Mouse (Mus musculus): ENCODE results near the gene Rnf5. TPM values are rescaled to one million over a fixed set of nuclear protein-coding genes. Genes with fewer than 3 reads are reported as not detected.

Gene Rnf5
- polyA plus RNA-seq, 1 experiment from 2014 or later: 99.7 TPM

- Histone ChIP-seq H3K36me3 (peaks cover 17% of the 10 kb centered on the region), H3K4me3 (peak within 1 kb of the TSS; percentile 96), H3K27ac (peak within 1 kb of the TSS; percentile 87), H3K4me2 (peak within 1 kb of the TSS; percentile 84), H3K27me3 (no peaks in the 10 kb centered on the region), H3K9ac (peak within 1 kb of the TSS; percentile 94), H3K4me1 (replicated peaks) (peaks cover 53% of the 10 kb centered on the region), H3K9me3 (replicated peaks) (no peaks in the 10 kb centered on the region)
- peak; percentile 88 for ATAC-seq (replicated peaks; ENCODE audit: insufficient number of reproducible peaks, insufficient read depth, low FRiP score, low read depth)
- WGBS: under 1% methylated on average over 35 of the region's 35 CpGs
Observed at GRCm38 (mm10) chr17:34604061-34604508, 595 bp upstream of the Rnf5 start, which contains the start of gene Agpat1. TSS of gene Agpat1 (plus strand) at chr17:34604262.

GRCm38 (mm10) chr17:34601796-34602195, 1.7 kb downstream of the Rnf5 start:
- 0 out of 2 replicates have a peak overlapping the region, but pooled peaks have one; percentile 84 for H3K9ac ChIP-seq
- WGBS: 85% methylated on average over 12 of the region's 12 CpGs
- no peaks in the 10 kb centered on the region for H3K27me3 ChIP-seq
- H3K4me3 ChIP-seq: 0 out of 2 replicates have a peak overlapping the region, but pooled peaks have one; percentile 66
- no peak for ATAC-seq (replicated peaks; ENCODE audit: insufficient number of reproducible peaks, insufficient read depth, low FRiP score, low read depth)
- H3K9me3 ChIP-seq (replicated peaks): no peaks in the 10 kb centered on the region
- peaks cover 17% of the 10 kb centered on the region for H3K36me3 ChIP-seq
- H3K4me2 ChIP-seq: peak overlapping the region; percentile 81; the same call in 1 of the 2 replicates
- peaks cover 48% of the 10 kb centered on the region for H3K4me1 ChIP-seq (replicated peaks)
- H3K27ac ChIP-seq: no peak overlapping the region

GRCm38 (mm10) chr17:34599891-34600290, 3.6 kb downstream of the Rnf5 start:
- H3K9ac ChIP-seq: no peak overlapping the region

DNA sequence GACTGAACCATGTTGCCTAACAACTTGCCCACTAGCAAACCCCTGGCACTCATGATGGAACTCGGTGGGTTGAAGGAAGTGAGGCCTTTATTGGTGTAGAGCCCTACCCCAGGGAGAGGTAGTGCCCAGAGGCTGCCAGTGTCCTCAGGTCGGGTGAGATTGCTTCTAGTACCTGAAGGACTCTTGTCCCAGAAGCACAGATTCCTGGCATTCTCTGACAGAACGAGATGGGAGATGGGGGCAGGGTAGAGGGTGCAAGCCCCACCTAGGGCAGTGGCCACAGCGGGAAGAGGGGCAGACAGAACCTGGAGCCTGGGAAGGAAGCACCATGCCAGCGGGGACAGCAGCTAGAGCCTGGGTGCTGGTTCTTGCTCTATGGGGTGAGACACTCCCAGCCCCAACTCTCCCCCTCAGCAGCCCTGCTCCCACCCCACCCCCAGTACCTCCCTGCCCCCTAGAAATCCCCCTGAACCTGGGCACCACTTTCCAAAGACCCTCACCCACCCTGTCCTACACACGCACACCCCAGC, 5.9 kb downstream of the Rnf5 start, which contains the start of gene Ager:
Ager (plus strand) TSS at position 297 of the 530 bp plus-strand sequence.
- Histone ChIP-seq H3K36me3 (peaks cover 36% of the 10 kb centered on the region), H3K27ac (peak within 1 kb of the TSS; percentile 51; the same call in 1 of the 2 replicates), H3K27me3 (no peaks in the 10 kb centered on the region), H3K9ac (no peak within 1 kb of the TSS; the same call in 1 of the 2 replicates), H3K4me1 (replicated peaks) (peaks cover 57% of the 10 kb centered on the region), H3K4me3 (no peak within 1 kb of the TSS), H3K9me3 (replicated peaks) (no peaks in the 10 kb centered on the region), H3K4me2 (peak within 1 kb of the TSS; percentile 30; the same call in 1 of the 2 replicates)
- WGBS: 22% methylated on average over 6 of the region's 6 CpGs
- ATAC-seq (replicated peaks; ENCODE audit: insufficient number of reproducible peaks, insufficient read depth, low FRiP score, low read depth): no peak

More at GRCm38 (mm10) chr17:34599891-34600290, 3.6 kb downstream of the Rnf5 start:
- no peaks in the 10 kb centered on the region for H3K27me3 ChIP-seq
- H3K36me3 ChIP-seq: peaks cover 30% of the 10 kb centered on the region
- no peak overlapping the region for H3K4me3 ChIP-seq
- no peaks in the 10 kb centered on the region for H3K9me3 ChIP-seq (replicated peaks)
- H3K4me1 ChIP-seq (replicated peaks): peaks cover 48% of the 10 kb centered on the region
- no peak for ATAC-seq (replicated peaks; ENCODE audit: insufficient number of reproducible peaks, insufficient read depth, low FRiP score, low read depth)
- no peak overlapping the region for H3K27ac ChIP-seq
- 79% methylated on average over 9 of the region's 9 CpGs for WGBS
- no peak overlapping the region for H3K4me2 ChIP-seq

GRCm38 (mm10) chr17:34596098-34596497, 7.4 kb downstream of the Rnf5 start:
- H3K4me2 ChIP-seq: no peak overlapping the region
- no peak for ATAC-seq (replicated peaks; ENCODE audit: insufficient number of reproducible peaks, insufficient read depth, low FRiP score, low read depth)
- peaks cover 55% of the 10 kb centered on the region for H3K4me1 ChIP-seq (replicated peaks)
- H3K9ac ChIP-seq: no peak overlapping the region
- no peaks in the 10 kb centered on the region for H3K27me3 ChIP-seq
- H3K4me3 ChIP-seq: no peak overlapping the region
- 67% methylated on average over 8 of the region's 8 CpGs for WGBS
- no peak overlapping the region for H3K27ac ChIP-seq
- peaks cover 28% of the 10 kb centered on the region for H3K36me3 ChIP-seq
- H3K9me3 ChIP-seq (replicated peaks): no peaks in the 10 kb centered on the region

- no peak for ATAC-seq (replicated peaks; ENCODE audit: insufficient number of reproducible peaks, insufficient read depth, low FRiP score, low read depth)
- Histone ChIP-seq H3K4me1 (replicated peaks) (peaks cover 72% of the 10 kb centered on the region), H3K27me3 (no peaks in the 10 kb centered on the region), H3K9ac (peak overlapping the region; percentile 98), H3K27ac (peak overlapping the region; percentile 98), H3K9me3 (replicated peaks) (no peaks in the 10 kb centered on the region), H3K36me3 (peaks cover 18% of the 10 kb centered on the region), H3K4me2 (peak overlapping the region; percentile 96), H3K4me3 (peak overlapping the region; percentile 95)
- 53% methylated on average over 34 of the region's 34 CpGs for WGBS
Observed at GRCm38 (mm10) chr17:34593752-34594525, 9.6 kb downstream of the Rnf5 start.

DNA sequence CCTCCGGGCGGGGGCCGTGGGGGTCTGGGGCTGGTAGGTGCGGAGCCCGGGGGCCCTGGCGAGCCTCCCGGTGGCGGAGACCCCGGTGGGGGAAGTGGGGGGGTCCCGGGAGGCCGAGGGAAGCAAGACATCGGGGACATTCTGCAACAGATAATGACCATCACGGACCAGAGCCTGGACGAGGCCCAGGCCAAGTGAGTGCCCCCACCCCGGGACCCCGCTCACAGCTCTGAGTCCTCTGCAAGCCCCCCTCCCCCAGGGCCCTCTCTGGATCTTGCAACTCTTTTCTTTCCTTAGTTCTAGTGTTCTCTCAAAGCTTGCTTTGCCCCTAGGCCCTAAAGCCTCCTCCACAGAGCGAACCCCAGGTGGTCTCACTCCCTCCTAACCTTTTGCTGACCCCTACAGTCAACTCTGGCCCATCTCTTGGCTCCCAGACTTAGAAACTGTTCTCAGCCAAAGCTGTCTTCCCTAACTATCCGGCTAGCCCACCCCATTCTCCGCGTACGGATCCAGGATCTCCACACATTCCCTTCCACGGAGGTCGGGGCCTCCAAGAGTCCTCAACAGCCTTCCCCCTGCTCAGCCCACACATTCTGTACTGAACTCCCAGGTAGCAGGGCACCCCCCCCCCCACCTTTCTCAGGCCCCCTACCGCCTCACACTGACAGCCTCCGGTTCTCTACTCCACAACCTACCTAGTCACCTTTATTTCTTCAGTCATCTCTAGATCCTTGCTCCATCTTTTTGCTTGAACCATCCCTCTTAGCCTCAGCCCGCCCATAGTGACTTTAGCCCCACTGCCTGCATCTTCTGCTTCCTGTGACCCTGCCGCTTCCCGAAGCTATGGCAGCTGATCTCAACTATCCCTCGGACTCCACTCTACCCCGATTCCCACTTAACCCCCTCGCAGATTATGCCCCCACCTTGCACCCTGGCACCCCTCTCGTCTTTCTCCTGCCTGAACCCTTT, 10.6 kb downstream of the Rnf5 start:
- Histone ChIP-seq H3K4me2 (peak overlapping the region; percentile 96), H3K36me3 (peaks cover 18% of the 10 kb centered on the region), H3K4me1 (replicated peaks) (peaks cover 75% of the 10 kb centered on the region), H3K27me3 (no peaks in the 10 kb centered on the region), H3K4me3 (peak overlapping the region; percentile 95), H3K27ac (peak overlapping the region; percentile 98), H3K9me3 (replicated peaks) (no peaks in the 10 kb centered on the region), H3K9ac (peak overlapping the region; percentile 98)
- ATAC-seq (replicated peaks; ENCODE audit: insufficient number of reproducible peaks, insufficient read depth, low FRiP score, low read depth): peak; percentile 2; the same call in 1 of the 2 replicates
- 2% methylated on average over 28 of the region's 32 CpGs for WGBS

DNA sequence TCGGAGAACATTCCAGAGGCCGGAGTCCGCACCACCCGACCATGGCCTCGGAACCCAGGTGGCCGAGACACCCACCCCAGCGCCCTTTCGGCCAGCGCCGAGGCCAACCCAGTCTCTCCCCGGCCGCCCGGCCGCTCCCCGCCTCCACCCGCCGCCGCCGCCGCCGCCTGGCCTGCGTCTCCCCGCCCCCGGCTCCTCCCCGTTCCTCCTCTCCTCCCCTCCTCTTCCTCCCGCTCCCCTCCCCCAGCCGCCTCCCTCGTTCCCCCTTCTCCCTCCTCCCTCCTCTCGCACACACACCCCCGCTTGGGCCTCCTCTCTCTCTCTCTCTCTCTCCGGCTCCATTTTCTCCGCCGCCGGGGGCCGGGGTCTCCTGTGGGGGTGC, 11.5 kb downstream of the Rnf5 start:
- Histone ChIP-seq H3K4me1 (replicated peaks) (peaks cover 69% of the 10 kb centered on the region), H3K27ac (peak overlapping the region; percentile 98), H3K36me3 (peaks cover 18% of the 10 kb centered on the region), H3K4me2 (peak overlapping the region; percentile 96), H3K9me3 (replicated peaks) (no peaks in the 10 kb centered on the region), H3K27me3 (no peaks in the 10 kb centered on the region), H3K9ac (peak overlapping the region; percentile 98), H3K4me3 (peak overlapping the region; percentile 95)
- peak; percentile 43 for ATAC-seq (replicated peaks; ENCODE audit: insufficient number of reproducible peaks, insufficient read depth, low FRiP score, low read depth)
- WGBS: 0% methylated on average over 31 of the region's 35 CpGs

DNA sequence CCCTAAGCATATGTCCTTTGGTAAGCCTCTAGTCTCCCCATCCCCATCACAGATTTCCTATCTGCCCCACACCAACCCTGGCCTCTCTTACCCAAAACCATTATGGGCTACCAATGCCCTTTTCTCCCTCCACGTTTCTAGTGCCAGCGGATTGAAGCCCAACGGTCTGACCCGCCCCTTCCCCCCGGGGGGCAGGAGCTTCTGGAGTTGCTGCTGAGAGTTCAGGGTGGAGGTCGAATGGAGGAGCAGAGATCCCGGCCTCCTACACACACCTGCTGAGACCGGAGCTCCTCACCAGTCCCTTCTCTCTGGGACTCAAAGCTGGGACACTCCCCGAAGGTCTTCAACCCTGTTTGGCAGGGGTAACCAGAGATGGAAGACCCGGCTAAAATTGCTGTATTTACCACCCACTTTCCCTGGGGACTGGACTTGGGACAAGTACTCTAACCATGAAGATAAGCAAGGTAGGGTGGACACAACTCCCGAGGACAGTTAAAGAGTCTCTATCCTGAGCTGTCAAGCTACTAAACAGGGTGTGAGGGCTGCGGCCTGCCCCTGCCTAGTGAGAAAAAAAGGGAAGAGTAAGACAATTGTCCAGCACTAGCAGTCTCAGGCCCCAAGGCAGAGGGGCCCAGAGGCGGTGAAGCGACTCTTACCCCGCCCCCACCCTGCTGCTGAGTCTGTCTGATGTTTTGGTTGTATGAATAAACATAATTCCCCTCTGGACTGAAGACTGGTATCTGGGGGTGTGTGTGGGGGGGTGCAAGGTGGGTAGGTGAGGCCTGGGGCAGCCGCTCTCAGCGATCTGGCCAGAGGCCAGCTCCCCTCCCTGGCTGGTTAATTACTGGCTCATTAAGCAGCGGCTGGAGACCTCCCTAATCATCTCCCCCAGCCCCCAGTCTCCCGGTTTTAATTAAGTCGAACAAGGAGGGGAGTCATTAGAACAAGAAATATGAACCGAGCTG, 12.2 kb downstream of the Rnf5 start, which contains the start of gene Pbx2:
Pbx2 (plus strand) TSS at position 238 of the 965 bp plus-strand sequence.
- 0 out of 2 replicates have a peak, but pooled peaks have one; percentile 3 for ATAC-seq (replicated peaks; ENCODE audit: insufficient number of reproducible peaks, insufficient read depth, low FRiP score, low read depth)
- Histone ChIP-seq H3K9ac (peak within 1 kb of the TSS; percentile 98), H3K36me3 (peaks cover 18% of the 10 kb centered on the region), H3K4me3 (peak within 1 kb of the TSS; percentile 95), H3K4me1 (replicated peaks) (peaks cover 71% of the 10 kb centered on the region), H3K27me3 (no peaks in the 10 kb centered on the region), H3K27ac (peak within 1 kb of the TSS; percentile 98), H3K9me3 (replicated peaks) (no peaks in the 10 kb centered on the region), H3K4me2 (peak within 1 kb of the TSS; percentile 96)
- 5% methylated on average over 21 of the region's 21 CpGs for WGBS

All from heart, embryonic 15.5 days (tissue).